Mouse (Mus musculus): ENCODE measurements around the gene Grik1. TPM values are rescaled to one million over a fixed set of nuclear protein-coding genes. Genes with fewer than 3 reads are reported as not detected.
A peak's percentile ranks its signal among the peaks of the same experiment; 100 is the strongest.

Grik1 gene
- total RNA-seq (2014; rRNA removed) (22.4 and 29.0 TPM in 2 replicates), polyA plus RNA-seq (2015; fragmentation: Nextera tagmentation; extraction: Ambion mirVana) (15.6 and 23.7 TPM in 2 replicates)

DNA sequence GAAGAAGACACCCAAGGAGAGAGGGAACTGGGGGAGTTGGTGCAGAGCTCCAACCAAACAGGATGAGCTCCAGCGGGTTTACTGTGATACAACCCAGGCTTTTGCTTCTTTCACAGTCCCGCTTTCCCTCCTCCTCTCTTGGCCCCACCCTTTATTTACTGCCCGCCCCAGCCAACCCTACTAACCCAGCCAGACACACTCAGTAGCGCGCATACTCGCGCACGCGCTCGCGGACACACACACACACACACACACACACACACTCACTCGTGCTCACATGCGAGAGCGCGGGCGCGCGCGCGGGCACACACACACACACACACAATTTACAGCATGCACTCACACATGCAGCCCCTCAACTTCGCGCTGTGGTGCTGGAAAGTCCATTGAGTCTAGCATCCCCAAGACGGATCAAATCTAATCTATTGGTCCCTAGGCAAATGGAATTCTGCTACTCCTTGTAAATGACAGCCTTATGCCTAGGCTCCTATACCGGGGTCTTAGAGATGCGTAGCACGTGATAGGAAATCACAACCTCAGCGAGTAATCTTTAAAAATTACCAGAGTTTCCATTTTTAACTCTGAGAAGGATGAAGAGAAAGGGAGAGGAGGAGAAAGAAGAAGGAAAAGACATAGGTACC lies at the start of gene Grik1:
Grik1 (minus strand) TSS at position 134 of the 641 bp plus-strand sequence.
- TF ChIP-seq CTCF (IDR thresholded peaks at IDR 0.05; ENCODE audit: low read depth) = no peak
- ATAC-seq (peak; percentile 84), DNase-seq (peak; percentile 76)
- Histone ChIP-seq H3K4me3 (ENCODE audit: low read depth, low read length) (peak within 1 kb of the TSS; percentile 57), H3K9me3 (ENCODE audit: low read length) (no peaks in the 10 kb centered on the region), H3K27me3 (ENCODE audit: insufficient read depth, low read length) (peaks cover 7% of the 10 kb centered on the region; the same call in 1 of the 2 replicates), H3K27ac (ENCODE audit: low read depth, low read length) (peak within 1 kb of the TSS; percentile 42), H3K4me2 (ENCODE audit: low read depth) (peak within 1 kb of the TSS; percentile 94), H3K36me3 (ENCODE audit: insufficient read depth) (no peaks in the 10 kb centered on the region), H3K4me1 (ENCODE audit: insufficient read depth) (no peaks in the 10 kb centered on the region), H3K9ac (peak within 1 kb of the TSS; percentile 47)
- WGBS = 4% methylated on average over 27 of the region's 27 CpGs

DNA sequence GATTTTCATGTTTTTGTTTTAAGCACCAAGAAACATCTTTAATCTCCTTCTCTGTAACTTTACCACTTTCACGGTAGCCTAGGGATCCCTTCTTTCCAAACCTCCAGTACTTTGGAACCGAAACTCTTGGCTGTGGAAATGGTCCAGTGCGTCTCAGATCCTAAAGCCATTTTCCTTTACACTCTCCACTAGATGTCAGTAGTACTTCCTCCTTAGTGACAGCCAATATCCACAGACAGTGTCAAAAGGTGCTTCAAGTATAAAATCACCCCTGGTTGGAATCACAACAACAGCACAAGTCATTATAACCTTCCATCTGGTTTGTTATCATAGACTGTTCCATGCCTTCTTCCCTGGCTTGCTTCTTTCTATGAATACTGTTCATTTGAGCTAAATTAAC lies 4.1 kb upstream of the Grik1 start:
- no peaks in the 10 kb centered on the region for H3K27me3 ChIP-seq (ENCODE audit: insufficient read depth, low read length)

DNA sequence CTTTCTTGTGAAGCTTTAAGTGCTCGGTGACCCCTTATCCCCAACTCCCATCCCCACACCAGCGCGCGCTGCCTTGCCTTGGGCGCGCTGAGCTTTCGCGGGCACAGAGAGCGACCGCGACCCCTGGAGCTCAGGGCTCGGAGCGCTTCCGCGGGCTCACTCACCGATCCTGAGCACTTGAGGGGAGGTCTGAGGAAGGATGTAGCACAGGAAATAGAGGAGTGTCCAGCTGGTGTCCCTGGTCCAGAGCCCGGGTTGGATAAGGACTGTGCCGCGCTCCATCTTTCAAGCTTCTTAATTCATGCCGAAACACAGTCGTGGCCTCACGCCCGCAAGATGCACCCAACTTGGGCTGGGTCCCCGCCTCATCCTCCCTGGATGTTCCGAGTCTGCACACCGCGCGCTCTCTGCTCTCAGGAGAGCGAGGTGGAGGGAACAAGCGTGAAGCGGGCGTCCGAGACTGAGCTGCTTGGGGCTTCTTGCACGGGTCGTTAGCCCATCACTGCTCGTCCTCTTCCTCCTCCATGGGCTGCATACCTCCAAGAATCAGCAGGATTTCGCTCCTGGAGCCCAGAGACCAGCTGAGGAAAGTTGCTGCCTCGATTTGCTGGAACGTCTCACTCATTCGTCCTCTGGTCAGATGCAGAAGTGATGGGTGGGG lies 514 bp downstream of the Grik1 start:
- 1% methylated on average over 40 of the region's 40 CpGs for WGBS
- H3K4me3 ChIP-seq (ENCODE audit: low read depth, low read length) = peak overlapping the region; percentile 57
- H3K9ac ChIP-seq = peak overlapping the region; percentile 47
- H3K4me1 ChIP-seq (ENCODE audit: insufficient read depth) = no peaks in the 10 kb centered on the region
- TF ChIP-seq CTCF (IDR thresholded peaks at IDR 0.05; ENCODE audit: low read depth) = no peak
- peak overlapping the region; percentile 29; the same call in 1 of the 2 replicates for H3K27ac ChIP-seq (ENCODE audit: low read depth, low read length)
- DNase-seq (peak; percentile 42), ATAC-seq (peak; percentile 70)
- peaks cover 7% of the 10 kb centered on the region; the same call in 1 of the 2 replicates for H3K27me3 ChIP-seq (ENCODE audit: insufficient read depth, low read length)
- H3K9me3 ChIP-seq (ENCODE audit: low read length) = no peaks in the 10 kb centered on the region
- no peaks in the 10 kb centered on the region for H3K36me3 ChIP-seq (ENCODE audit: insufficient read depth)
- H3K4me2 ChIP-seq (ENCODE audit: low read depth) = peak overlapping the region; percentile 94

More for the DNA sequence above, 4.1 kb upstream of the Grik1 start:
- Histone ChIP-seq H3K36me3 (ENCODE audit: insufficient read depth) (no peaks in the 10 kb centered on the region), H3K9me3 (ENCODE audit: low read length) (no peaks in the 10 kb centered on the region), H3K4me1 (ENCODE audit: insufficient read depth) (no peaks in the 10 kb centered on the region), H3K4me3 (ENCODE audit: low read depth, low read length) (no peak overlapping the region), H3K9ac (no peak overlapping the region), H3K27ac (ENCODE audit: low read depth, low read length) (no peak overlapping the region), H3K4me2 (ENCODE audit: low read depth) (no peak overlapping the region)
- ATAC-seq = no peak
- WGBS = 43% methylated on average over 3 of the region's 3 CpGs
- DNase-seq = peak; percentile 22
- TF ChIP-seq CTCF (IDR thresholded peaks at IDR 0.05; ENCODE audit: low read depth) = peak; percentile 69

DNA sequence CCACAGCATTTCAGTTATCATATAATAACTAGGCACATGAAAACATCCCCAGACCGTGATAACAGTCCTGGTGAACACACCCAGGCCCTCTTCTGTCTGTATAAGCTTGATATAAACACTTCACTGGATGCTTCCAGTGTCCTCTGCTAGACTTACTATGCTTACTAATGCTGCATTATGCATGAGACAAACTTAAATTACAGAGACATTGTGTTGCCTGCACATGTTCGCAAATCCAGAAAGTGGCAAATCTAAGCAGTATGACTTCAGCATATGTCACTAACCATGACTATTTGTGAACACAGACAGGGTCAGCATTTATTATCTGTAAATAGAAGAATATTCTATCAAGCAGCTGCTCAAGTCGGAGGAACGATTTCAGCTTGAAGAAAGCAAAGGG lies 31.7 kb downstream of the Grik1 start:
- Histone ChIP-seq H3K27ac (ENCODE audit: low read depth, low read length) (no peak overlapping the region), H3K36me3 (ENCODE audit: insufficient read depth) (no peaks in the 10 kb centered on the region), H3K4me1 (ENCODE audit: insufficient read depth) (0 out of 2 replicates have a peak, but pooled peaks cover 5% of the 10 kb centered on the region), H3K9ac (no peak overlapping the region), H3K4me3 (ENCODE audit: low read depth, low read length) (no peak overlapping the region), H3K27me3 (ENCODE audit: insufficient read depth, low read length) (no peaks in the 10 kb centered on the region), H3K4me2 (ENCODE audit: low read depth) (no peak overlapping the region), H3K9me3 (ENCODE audit: low read length) (no peaks in the 10 kb centered on the region)
- TF ChIP-seq CTCF (IDR thresholded peaks at IDR 0.05; ENCODE audit: low read depth) = no peak
- ATAC-seq (peak; percentile 25; the same call in 1 of the 2 replicates), DNase-seq (no peak)
- WGBS = 38% methylated on average over 4 of the region's 4 CpGs

DNA sequence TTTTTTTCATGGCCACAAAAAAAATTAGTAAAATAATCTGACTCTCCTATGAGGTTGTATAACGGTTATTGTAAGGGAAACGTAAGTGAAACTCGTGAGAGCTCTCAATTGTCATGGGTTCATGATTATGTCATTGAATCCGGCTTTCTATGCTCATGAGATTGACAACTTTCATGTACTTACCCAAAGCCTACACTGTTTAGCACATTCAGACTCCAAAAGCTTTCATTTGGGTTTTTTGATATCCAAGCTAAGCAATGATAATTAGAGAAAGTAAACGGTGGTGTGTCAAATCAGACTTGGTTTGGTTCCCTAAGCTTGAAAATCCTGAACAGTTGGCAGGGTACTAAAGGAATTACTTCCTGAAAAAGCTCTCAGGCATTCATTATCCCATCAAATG lies 33.0 kb downstream of the Grik1 start:
- Histone ChIP-seq H3K27ac (ENCODE audit: low read depth, low read length) (no peak overlapping the region), H3K27me3 (ENCODE audit: insufficient read depth, low read length) (no peaks in the 10 kb centered on the region), H3K4me2 (ENCODE audit: low read depth) (no peak overlapping the region), H3K9me3 (ENCODE audit: low read length) (no peaks in the 10 kb centered on the region), H3K36me3 (ENCODE audit: insufficient read depth) (no peaks in the 10 kb centered on the region), H3K9ac (no peak overlapping the region), H3K4me3 (ENCODE audit: low read depth, low read length) (no peak overlapping the region), H3K4me1 (ENCODE audit: insufficient read depth) (0 out of 2 replicates have a peak, but pooled peaks cover 5% of the 10 kb centered on the region)
- DNase-seq (no peak), ATAC-seq (no peak)
- no peak for TF ChIP-seq CTCF (IDR thresholded peaks at IDR 0.05; ENCODE audit: low read depth)
- WGBS = 16% methylated on average over 5 of the region's 5 CpGs

DNA sequence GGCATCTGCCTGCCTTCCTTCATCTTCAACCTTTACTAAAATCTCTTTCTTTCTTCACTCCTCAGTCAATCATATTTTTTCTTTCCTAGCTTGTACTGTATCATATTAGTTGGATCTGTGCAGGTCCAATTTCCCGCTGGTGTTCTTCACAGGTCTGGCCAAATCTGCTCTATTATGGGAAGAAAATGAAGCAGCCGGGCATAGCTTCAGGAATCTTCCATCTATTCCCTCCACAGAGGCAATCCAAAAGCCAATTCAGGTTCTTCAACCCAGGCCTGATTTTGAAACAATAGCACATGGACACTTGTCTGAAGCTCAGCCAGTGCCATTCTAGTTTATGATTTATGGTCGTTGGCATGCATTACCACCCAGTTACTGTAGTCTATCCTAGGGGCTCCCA lies 34.0 kb downstream of the Grik1 start:
- H3K4me1 ChIP-seq (ENCODE audit: insufficient read depth) = 0 out of 2 replicates have a peak, but pooled peaks cover 5% of the 10 kb centered on the region
- 53% methylated on average over 3 of the region's 3 CpGs for WGBS
- ATAC-seq = no peak

DNA sequence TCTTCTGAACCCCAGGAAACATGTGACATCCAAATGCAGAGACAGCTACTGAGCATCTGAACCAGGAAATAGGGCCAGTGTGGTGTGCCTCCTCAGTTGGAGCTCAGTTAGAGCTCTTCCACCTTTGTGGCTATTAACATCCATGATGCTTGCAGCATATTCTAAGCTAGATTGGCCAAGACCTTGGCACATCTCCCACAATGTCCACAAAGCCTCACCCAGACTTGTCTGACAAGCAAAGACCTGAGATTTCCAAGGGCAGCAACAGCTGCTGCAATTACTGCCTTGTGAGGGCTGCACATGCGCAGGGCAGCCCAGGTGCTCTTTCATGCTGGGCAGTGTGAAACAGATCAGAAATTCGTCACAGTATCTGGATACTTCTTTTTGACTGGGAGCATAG lies 37.4 kb downstream of the Grik1 start:
- Histone ChIP-seq H3K4me2 (ENCODE audit: low read depth) (no peak overlapping the region), H3K4me1 (ENCODE audit: insufficient read depth) (no peaks in the 10 kb centered on the region), H3K27ac (ENCODE audit: low read depth, low read length) (no peak overlapping the region), H3K27me3 (ENCODE audit: insufficient read depth, low read length) (no peaks in the 10 kb centered on the region), H3K4me3 (ENCODE audit: low read depth, low read length) (no peak overlapping the region), H3K36me3 (ENCODE audit: insufficient read depth) (no peaks in the 10 kb centered on the region), H3K9ac (no peak overlapping the region), H3K9me3 (ENCODE audit: low read length) (no peaks in the 10 kb centered on the region)
- no peak for TF ChIP-seq CTCF (IDR thresholded peaks at IDR 0.05; ENCODE audit: low read depth)
- ATAC-seq = no peak
- DNase-seq = no peak
- 80% methylated on average over 2 of the region's 2 CpGs for WGBS

More for the DNA sequence above, 34.0 kb downstream of the Grik1 start:
- H3K4me3 ChIP-seq (ENCODE audit: low read depth, low read length) = no peak overlapping the region
- no peaks in the 10 kb centered on the region for H3K9me3 ChIP-seq (ENCODE audit: low read length)
- no peak overlapping the region for H3K4me2 ChIP-seq (ENCODE audit: low read depth)
- no peak for TF ChIP-seq CTCF (IDR thresholded peaks at IDR 0.05; ENCODE audit: low read depth)
- DNase-seq = no peak
- no peak overlapping the region for H3K9ac ChIP-seq
- H3K27ac ChIP-seq (ENCODE audit: low read depth, low read length) = no peak overlapping the region
- no peaks in the 10 kb centered on the region for H3K27me3 ChIP-seq (ENCODE audit: insufficient read depth, low read length)
- H3K36me3 ChIP-seq (ENCODE audit: insufficient read depth) = no peaks in the 10 kb centered on the region
